Mouse (Mus musculus) R1 (cell line): Measurements from ENCODE around the gene Scamp4.
A peak's percentile ranks its signal among the peaks of the same experiment; 100 is the strongest.
"Not testable (repeated sequence)": the region's sequence is repeated elsewhere in the genome, so short reads cannot be mapped to it uniquely, and the experiment has no call there.

Source experiments
- DNase-seq: peaks from one replicate; pipeline ENCODE4 v3.0.0-alpha.2; 2018; ENCODE audit warnings: low read depth, low spot score

Scamp4 gene

DNA sequence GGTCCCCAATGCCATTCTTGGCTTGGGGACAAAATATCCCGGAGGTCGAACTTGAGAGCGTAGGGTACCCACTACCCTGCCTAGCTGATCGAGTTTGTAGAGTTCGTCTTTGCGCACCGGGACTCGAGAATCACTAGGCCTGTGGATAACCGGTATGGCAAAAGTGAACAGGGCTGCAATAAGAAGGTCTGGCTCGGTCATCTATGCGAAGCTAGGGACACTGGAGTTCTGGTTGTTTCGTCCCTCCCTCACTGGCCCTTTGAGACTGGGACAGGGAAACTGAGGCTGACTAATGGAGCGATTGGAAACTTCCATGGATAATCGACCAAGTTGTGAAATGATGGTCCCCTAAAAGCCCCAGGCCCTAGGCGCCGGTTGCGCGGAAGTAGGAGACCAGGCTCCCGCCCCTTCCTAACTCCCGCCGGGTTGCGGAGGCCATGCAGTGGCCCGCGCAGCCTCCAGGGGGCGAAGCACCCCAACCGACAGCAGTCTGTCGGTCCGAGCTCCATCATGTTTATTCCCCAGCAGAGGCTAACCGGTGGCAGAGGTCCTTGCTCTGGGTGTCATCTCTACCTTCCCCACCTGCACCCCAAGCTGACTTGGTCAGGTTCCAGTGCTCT lies 24.4 kb upstream of the Scamp4 start:
- peak; percentile 90 for DNase-seq

DNA sequence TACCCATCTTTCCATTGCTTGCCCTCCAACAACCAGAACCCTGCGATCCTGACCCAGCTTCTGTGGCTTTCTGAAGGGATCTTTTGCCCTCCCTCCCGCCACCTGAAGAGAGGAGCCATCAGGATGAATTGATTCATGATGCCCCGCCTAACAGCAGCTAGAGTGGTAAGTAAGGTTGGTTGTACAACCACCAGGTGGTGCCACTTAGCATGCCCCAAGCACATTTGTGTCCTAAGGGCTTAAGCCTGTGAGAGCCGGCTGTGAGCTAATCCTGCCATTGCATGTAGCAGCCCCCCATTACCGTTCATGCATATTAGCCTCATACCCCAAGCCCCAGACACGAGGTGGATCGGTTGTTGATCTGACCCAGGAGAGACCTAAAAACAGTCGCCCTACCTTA lies 23.8 kb upstream of the Scamp4 start:
- peak; percentile 94 for DNase-seq

DNA sequence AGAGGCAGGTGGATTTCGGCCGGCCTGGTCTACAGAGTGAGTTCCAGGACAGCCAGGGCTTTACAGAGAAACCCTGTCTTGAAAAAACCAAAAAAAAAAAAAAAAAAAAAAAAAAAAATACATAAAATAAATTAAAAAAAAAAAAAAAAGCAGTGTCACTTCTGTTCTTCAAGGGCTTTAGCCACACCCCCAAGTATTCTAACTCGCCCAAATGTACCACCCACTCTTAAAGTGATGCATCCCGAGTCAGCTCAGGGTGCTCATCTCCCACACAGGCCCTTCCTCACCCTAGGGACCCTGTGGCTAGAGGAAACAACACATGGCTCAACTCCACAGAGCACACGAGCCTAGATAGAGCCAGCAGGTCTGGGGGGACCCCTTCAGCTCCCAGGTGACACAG lies 19.6 kb upstream of the Scamp4 start:
- DNase-seq, result no peak

DNA sequence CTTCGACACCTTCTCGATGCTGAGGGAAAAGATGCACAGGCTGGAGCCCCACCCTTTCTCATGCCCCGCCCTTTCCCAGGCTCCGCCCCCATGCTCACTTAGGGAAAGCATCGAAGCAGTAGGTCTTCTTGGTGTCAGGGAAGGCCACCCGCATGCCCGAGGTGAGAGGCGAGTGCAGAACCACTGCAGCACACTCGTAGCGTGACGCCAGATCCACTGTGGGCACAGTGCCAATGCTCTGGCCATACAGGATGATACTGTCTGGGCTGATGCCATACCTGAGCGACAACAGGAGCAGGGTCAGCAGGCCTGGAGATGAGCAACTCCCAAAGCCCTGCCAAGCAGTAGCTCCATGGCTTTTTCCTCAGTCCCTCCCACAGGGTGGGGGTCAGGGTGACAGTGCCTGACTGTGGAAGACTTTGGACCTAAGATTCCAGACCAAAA lies 18.6 kb upstream of the Scamp4 start:
- peak; percentile 86 for DNase-seq

DNA sequence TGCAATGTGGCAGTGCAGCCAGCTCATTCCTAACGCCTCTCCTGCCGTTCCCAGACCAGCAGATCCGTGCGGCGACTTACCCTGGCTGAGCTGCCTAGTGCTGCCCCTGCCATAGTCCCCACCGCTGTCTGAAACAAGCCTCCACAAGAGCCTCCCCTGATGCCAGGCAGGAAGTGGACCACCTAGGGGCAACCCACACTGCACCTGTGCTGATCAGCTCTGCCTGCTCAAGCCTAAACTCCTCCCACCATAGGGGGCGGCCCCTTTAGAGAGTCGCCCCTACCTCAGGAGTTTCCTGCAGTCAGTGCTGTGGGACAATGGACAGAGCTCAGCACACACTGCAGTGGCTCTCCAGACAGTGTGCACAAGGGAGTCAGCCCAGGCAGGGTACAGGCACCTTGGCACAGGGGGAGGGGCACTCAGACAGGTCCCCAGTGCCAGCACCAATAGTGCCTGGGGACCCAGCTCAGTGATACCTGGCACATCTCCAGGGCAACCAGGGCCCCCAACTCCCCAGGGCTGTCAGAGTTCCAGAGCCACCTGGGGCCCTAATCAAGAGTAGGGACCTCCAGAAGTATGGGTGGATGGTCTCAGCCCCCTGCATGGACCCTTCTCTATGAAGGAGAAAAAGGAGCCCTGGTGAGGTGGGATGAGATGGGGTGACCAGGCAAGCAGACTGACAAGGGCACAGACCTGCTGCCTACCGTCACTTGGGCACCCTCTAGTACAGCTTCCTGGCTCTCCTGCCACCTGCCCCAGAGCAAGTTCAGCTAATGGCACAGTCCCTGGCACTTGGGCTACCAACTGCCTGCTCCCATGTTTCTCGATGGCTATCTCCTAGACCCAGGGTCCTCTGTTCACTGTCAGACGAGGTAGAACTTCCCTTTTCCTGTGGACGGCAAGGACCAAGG lies 17.8 kb upstream of the Scamp4 start:
- DNase-seq, result peak; percentile 64

DNA sequence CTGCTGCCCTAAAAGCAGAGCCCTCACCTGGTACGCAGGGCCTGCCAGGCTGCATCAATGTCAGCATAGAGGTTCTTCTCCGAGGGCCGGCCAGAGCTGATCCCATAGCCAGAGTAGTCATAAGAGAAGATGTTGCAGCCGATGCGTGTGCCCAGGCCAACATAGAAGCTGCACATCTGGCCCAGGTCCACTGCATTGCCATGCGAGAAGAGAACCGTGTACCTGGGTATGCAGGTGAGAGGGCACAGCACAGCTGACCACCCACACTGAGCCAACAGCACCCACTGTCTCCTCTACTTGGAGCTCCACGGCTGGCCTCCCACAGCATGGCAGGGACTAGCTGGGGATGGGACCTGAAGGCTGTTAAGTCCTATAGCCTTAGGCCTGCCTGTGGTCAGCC lies 17.1 kb upstream of the Scamp4 start:
- DNase-seq, result no peak

DNA sequence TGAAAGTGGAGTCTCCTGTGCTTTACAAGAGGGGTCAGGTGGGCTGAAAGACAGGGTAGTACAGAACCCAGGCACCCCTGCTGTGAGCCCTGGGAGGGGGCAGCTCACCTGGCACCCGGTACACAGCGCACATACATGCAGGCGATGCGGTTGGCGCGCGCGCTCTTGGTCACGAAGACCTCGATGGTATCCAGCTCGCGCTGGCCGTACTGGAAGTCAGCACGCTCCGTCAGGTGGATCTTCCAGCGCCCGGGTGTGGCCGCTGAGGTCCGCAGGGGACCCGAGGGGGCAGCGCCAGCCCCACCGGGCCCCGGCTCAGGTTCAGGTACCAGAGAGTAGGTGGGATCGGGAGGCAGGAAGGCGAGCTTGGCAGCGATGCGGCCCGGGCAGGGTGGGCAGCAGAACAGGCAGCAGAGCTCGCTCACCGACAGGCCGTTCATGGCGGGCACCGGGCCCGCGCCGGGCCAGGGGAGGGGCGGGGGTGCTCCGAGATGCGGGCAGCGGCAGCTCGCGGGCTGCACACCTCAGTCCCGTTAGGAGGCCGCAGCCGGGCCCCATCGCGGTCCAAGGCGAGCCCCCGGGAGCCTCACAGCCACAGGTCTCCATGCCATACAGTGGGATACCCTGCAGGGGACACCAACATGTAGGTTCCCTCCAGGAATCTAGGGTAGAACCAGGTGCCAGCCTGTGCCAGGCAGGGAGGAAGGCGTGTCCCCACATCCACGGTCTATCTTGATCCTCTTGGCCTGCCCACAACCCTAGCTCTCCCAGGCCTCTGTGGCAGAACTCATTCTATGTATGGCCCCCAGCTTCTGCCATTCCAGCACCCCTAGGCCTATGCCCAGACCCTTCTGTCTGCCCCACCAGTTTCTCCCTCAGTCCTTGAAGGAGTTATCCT lies 16.0 kb upstream of the Scamp4 start:
- no peak for DNase-seq

DNA sequence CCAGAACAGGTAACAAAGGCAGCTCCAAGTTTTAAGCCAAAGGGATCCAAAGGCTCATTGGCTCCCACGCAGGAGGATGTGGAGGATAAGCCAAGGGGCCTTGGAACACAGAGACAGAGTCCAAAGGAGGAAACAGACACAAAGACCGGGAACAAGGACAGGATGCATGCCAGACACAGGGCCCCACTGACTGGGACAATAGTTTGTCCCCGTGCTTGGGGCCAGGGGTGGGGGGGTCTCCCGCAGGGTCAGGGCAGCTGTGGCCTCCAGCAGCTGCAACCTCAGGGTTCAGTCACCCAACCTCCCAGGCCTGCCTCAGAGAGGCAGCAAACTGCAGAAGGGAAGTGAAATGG lies 15.4 kb upstream of the Scamp4 start:
- DNase-seq, result no peak

DNA sequence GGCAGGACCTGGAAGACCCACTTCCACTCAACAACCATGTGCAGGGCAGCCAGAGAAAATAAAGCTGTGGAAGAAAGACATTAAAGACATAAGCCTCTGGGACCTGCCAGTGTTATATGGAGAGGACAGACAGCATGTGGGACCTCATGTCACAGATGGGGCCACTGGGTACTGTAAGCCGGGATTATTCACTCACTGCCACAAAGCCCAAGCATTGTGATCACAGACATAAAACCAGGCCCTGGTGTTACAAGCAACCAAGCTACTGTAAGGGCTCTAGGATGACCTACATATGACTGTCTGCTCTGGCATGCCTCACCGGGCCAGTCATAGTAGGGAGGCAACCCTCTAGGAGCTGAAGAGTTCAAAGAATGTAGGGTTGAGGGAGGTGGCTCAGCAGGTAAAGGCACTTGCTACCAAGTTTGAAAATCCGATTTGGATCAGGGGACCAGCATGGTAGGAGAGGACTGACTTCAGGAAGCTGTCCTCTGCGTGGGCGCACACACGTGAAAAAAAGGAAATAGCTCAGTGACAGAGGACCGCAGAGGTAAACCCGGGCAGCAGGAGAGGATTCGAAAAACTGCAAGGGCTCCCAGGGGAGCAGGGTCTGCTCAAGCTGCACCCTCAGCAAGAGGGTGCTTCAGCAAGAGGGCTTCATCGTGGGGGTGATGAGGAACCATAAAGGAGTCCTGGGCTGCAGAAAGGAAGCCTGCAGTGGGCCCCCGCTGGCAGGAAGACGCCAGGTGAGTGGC lies 13.4 kb upstream of the Scamp4 start:
- DNase-seq, result no peak

DNA sequence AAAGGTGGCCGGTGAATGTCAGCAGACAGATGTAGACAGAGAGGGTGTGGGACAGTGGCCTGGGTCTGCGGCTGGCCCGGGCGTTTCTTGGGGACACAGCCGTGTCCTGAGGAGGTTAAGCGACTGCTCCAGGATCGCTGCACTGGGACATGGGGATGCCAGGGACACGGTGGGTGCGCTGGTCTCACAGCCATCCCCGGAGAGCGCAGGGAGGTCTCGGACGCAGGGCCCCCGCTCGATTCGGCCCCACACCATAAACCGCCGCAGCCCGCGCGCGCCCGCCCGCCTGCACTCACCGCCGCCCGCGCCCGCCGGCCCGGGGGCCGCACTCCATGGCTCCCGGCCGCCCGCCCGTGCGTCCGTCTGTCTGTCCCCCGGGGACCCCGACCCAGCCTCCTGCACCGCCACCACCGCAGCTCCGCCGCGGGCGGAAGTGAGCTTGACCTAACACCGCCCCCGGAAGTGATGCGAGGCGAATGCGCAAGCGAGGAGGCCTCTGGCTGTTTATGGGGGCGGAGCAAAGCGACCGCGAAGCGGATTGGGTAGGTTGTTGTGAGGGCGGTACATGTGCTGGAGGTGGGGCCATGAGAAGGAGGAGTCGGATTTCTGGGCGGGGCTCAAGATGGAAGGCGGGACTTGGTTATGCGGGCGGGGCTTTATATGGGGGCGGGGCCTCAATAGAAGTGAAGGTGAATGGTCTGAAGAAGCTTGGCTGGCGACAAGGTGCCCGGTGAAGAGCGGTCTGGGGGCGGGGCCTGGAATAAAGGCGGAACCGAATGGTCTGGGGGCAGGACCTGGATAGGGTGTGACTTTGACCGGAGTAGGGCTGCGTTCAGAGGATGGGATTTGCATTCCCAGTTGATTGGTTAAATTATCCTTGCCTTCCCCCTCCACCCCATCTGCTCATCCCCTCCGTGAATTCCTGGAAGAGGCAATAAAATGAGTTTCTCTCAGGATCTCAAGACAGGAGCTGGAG lies 12.5 kb upstream of the Scamp4 start, which contains the start of gene Abhd17a:
Abhd17a (minus strand) TSS at position 463 of the 976 bp plus-strand sequence.
- peak; percentile 99 for DNase-seq

DNA sequence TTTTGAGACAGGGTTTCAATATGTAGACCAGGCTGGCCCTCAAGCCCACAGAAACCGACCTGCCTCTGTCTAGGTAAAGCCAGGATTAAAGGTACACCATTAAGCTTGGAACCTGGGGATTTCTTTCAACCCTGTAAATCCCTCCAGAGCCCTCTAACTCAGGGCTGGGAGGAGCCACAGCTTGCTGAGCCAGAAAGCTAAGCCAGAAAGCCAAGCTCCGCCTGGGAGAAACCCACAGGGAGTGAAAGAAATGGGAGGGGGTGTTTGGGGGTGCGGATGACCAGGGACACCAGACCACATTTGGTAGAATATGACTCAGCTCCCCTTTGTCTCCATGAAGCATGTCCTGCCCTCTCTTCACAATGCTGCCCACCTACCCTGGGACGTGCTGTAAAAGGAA lies 6.4 kb upstream of the Scamp4 start:
- DNase-seq, result no peak

DNA sequence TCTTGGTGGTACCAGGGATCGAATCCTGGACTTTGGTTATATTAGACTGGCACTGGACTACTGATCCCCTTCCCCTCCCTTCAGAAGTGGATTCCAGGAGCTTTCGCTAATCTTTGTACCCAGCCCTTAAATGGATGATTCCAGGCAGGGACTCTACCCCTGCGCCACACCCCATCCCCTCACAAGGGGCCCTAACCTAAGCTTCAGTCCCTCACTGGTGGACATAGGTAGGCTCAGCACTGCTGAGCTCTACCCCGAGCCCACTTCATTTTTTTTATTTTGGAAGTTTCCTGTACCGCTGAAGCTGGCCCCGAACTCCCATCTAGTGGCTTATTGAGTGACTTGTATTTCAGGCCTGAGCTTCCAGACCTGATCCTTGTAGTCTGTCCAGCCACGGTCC lies 692 bp downstream of the Scamp4 start:
- no peak for DNase-seq

DNA sequence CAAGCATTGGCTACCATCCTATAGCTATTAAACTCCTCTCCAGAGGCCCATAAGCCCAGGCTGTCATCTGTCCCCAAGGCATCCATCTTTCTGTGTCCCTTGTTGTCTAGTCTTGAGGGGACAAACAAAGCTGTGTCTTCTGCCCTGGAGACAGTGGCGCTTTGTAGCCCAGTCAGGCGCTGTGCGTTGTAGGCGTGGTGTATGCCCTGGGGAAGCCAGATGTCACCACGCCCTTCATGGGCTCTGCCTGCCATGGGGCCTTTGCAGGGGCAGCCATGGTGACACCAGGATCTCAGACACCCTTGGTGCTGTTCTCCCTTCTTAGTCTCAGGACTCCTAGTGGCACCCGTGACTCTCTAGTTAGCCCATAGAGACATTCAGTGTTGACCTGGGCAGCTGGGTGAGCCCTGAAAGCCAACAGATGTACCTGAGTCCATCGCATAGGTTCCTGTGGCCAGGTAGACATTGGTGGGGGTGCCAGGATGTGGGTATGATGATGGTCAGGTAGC lies 1.4 kb downstream of the Scamp4 start:
- no peak for DNase-seq

DNA sequence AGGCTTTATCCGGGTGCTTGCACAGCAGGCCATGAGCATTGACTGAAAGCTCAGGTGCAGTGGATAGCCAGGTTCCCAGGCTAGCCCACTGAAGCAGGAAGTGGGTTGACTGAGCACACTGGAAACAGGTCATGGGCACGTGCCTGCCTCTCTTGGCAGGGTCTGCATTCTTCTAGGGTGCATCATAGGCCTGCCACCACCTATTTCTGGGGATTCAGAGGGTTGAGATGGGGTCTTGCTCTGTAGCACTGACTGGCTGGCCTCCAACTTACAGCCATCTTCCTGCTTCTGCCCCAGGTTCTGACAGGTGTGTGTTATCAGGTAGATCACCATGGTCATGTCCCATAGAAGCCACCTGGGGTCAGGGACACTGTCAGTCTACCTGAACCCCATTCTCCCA lies 2.3 kb downstream of the Scamp4 start:
- no peak for DNase-seq

DNA sequence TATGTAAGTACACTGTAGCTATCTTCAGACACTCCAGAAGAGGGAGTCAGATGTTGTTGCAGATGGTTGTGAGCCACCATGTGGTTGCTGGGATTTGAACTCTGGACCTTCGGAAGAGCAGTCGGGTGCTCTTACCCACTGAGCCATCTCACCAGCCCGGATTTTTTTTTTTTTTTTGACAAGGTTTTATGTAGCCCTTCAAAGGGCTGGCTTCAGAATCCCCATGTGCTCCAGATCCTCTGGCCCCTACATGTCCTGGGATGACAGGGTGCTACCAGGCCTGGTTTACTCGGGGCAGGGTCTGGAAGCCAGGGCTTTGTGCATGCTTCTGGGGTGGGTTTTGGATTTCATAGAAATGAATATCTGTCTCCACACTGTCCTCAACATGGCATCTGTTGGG lies 3.0 kb downstream of the Scamp4 start, which contains the start of gene Gm49322:
Gm49322 (plus strand) TSS at position 301 of the 400 bp plus-strand sequence.
- not testable (repeated sequence) for DNase-seq

DNA sequence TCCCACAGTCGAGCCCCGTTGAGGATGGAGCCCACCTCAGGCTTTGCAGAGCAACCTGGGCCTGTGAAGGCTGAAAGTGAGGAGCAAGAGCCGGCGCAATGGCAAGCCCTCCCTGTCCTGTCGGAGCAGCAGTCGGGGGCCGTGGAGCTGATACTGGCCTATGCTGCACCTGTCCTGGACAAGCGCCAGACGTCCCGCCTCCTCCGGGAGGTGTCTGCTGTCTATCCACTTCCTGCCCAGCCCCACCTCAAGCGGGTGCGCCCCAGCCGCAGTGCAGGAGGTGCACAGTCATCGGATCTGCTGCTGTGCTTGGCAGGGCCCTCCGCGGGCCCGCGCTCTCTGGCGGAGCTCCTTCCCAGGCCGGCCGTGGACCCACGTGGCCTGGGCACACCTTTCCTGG lies 3.6 kb downstream of the Scamp4 start:
- DNase-seq, result peak; percentile 81

DNA sequence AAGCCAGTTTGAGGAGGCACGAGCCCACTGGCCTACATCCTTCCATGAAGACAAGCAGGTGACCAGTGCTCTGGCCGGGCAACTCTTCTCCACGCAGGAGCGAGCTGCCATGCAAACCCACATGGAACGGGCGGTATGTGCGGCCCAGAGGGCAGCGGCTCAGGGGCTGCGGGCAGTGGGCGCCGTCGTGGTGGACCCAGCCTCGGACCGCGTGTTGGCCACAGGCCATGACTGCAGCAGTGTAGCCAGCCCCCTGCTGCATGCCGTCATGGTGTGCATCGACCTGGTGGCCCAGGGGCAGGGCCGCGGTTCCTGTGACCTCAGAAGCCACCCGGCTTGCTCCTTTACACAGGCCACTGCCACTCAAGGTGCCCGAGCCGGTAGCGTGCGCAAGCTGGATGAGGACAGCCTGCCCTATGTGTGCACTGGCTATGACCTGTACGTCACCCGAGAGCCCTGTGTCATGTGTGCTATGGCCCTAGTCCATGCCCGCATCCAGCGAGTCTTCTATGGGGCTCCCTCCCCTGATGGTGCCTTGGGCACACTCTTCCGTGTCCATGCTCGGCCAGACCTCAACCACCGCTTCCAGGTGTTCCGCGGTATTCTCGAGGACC lies 4.2 kb downstream of the Scamp4 start:
- no peak for DNase-seq

DNA sequence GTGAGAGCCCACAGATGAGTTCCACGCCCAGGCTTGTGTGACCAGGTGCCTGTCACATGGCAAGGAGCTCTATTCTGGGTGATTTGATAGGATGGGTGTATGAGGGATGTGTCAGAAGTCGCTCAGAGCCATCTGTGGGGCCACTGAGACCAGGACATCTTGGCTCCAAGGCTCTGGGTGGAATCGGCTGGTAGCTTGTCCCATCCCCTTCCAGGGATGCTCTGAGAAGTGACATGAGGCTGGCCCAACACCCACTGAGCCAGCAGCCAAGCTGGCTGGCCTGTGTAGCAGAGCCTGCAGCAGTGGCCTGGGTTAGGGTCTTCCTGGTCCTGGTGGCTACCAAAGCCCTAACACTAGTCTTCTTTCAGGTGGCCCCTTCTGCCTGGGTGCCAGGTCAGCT lies 5.8 kb downstream of the Scamp4 start:
- no peak for DNase-seq

DNA sequence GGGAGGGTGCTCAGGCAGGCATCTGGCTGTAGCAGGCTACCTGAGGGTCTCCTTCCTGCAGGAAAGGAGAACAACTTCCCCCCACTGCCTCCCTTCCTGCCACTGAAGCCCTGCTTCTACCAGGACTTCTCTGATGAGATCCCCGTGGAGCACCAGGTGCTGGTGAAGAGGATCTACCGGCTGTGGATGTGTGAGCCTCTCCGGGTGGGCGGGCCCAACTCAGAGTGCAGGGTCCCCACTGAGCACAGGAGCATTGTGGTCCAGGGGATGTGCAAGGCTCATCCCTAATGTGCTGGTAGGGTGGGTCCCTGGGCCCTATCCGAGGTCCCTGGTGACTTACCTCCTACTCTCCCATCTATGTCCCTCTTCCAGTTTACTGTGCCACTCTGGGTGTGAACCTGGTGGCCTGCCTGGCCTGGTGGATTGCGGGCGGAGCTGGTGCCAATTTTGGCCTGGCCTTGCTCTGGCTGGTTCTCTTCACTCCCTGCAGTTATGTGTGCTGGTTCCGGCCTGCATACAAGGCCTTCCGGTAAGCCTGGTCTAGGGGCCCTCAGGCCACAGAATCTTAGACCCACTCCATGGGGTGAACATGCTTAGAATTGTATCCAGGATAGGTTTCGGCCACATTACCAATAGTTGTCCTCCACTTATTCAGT lies 6.7 kb downstream of the Scamp4 start:
- DNase-seq, result no peak
